Mouse (Mus musculus) cerebellum, adult 9-11 months (tissue): ENCODE results near the gene Gm17268.

ENCODE experiments used
- DNase-seq: peaks from one replicate; pipeline ENCODE4 v3.0.0; 2022

Gm17268 gene

DNA sequence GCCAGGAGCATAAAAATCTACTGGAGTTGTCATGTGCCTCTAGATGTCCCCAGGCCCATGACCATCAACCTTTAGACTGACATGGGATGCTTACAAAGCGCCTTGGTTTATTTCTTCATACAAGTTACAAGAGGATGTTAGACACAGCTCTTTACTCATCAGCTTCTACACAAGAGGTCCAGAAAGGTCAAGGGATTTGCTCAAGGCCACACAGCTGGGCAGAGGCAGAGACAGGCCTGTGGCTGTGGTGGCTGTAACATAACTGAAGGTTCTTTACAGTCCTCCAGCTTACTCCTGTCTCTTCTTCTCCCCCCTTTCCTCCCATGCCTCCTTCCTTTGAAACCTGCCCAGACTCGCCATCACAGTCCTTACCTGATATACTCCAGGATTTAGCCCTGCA, 8.2 kb downstream of the Gm17268 start:
- no peak for DNase-seq

- no peak for DNase-seq
Measured at GRCm38 (mm10) chr11:82023769-82024168, 14.6 kb downstream of the Gm17268 start.

- no peak for DNase-seq
Measured at GRCm38 (mm10) chr11:82022504-82023056, 15.8 kb downstream of the Gm17268 start.

DNA sequence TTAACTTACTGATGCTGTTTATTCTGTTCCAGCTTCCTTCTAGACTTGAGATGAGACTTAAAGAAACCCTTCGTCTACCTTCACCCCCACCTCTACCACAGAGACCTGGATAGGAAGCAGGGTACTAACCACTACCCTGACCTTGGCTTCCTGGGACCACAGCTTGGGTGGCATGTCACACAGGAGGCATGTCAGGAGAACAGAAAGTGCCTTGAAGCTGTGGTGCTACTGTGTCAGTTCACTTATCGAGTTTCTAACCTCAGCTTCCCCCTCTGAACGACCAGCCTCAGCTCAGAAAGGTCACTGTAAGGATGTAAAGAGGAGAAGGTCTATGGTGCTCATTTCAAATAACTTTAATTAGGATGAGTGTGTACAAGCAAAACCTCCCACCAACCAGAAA, 17.0 kb downstream of the Gm17268 start:
- no peak for DNase-seq

DNA sequence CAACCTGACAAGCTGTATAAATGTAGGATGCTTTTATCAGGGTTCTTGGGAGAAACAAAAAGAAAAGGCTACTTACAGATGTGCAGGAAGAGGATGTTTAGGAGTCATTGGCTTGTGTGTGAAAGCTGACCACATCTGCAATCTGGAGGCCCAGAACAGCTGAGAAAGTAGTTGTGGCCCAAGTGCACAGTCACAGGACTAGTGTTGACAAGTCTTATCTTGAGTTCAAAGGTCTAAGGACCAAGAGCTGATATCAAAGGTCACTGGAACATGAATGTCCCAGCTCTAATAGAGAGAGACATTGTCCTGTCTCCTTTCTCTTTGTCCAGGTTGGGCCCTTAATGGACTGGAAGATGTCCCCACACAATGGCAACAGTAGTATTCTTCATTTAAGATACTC, 18.6 kb downstream of the Gm17268 start:
- DNase-seq: no peak

DNA sequence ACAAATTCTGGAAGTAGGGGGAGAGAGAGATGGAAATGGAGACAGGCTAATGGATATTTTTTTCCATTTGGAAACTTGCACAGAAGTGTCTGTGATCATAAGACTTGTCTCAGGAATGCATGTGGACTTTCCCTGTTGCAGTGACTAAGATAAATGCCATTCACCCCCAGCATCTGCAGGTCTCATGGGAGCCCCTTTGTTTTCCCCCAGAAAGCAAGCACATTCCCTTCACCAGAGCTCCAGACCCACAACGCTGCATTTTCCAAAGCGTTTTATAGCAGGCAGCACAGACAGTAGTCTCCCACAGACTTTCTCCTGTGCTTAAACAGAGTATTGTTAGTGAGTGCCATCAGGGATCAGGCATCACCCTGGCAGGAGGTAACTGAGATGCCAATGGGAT, 19.0 kb downstream of the Gm17268 start:
- no peak for DNase-seq

DNA sequence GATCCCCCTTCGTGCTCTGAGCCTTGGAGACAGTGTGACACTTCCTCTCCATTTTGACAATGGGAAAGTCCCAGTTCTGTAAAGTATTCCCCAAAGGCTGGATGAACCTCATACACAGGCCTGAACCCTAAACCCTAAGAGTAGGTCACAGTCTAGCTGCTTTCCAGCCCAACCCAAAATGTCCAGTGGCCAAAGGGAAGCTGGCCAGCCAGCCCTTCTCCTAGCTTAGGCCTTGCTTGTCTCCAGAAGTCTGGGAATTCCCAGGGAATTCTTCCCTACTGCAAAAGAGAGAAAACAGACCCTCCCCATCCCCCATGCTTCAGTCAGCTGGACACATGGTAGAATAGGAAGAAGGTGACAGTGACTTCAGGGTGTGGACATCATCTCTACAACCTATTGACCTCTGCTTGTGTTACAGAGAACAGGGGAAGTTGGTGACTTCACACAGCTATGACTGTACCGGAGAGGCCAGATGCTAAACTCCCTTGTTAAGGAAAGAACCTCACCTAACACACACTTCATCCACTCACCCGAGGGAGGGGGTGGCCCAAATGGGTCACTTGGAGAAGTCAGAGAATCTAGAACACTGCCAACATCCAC, 22.1 kb downstream of the Gm17268 start:
- DNase-seq: no peak

DNA sequence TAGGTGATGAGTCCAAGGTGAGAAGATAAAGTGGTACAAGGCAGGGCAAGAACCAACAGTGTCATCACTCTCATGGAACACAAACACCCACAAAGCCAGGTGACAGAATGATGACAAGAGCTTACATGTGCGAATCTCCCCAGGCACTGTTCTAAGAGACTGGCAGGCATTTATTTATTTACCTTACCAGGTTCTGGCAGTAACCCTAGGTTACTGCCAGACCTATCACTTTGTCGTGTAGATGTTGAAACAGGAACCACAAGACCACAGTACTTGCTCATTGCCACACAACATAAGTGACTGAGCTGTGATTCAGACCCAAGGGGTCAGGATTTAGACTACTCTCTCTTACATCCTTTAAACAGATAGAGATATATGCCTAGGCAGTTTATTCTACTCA, 23.3 kb downstream of the Gm17268 start:
- DNase-seq: no peak

DNA sequence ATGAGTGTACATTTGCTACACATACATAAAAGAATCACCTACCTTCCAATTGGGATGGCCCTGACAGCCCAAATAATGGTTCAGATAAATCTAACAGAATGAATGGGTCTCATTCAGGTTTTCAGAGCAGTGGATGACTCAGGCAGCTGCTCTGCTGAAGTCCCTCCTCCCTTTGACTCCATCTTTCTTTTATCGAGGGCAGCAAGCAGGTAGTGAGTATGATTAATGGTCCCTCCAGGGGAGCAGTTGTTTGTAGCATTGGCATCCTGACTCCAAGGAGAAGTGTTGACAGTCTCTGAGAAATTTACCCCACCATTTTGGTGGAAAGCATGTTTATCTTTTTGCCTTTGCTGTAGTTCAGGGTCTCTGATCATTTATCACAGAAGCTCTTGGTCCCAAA, 24.6 kb downstream of the Gm17268 start:
- no peak for DNase-seq

DNA sequence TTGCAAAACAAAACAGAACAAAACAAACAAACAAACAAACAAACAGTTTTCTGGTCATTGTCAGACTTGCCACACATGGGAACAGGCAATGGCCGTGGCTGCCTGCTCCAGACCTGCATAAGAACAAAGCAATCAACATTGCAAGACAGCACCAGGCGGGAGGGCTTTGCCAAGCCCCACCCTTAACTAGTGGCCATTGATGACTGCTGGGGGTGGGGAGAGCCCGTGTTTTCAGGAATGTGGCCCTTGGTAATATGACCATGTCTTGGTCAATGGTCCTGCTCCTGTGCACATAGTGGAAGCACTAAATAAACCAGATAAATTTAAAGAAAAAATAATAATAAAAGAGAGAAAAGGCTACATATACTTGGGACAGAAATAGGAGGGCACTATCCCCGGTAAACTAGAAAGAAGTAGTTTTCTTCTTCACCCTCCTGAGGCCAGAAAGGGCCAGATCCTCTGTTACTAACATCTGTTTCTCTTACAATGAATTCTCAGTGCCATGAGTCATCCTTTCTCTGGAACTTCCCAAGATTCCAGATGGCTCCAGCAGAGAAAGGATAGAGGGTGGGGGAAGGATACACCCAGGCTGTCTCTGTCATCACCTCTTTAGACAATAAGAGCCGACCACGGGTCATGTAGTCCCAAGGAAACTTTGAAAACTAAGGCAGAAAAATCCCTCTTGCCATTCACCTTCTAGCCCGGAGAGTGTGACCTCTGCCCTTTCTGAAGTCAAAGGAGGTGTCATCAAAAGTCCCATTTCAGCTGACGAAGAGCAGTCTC, 26.8 kb downstream of the Gm17268 start:
- DNase-seq: no peak

GRCm38 (mm10) chr11:82010115-82010514, 28.2 kb downstream of the Gm17268 start:
- DNase-seq: no peak

DNA sequence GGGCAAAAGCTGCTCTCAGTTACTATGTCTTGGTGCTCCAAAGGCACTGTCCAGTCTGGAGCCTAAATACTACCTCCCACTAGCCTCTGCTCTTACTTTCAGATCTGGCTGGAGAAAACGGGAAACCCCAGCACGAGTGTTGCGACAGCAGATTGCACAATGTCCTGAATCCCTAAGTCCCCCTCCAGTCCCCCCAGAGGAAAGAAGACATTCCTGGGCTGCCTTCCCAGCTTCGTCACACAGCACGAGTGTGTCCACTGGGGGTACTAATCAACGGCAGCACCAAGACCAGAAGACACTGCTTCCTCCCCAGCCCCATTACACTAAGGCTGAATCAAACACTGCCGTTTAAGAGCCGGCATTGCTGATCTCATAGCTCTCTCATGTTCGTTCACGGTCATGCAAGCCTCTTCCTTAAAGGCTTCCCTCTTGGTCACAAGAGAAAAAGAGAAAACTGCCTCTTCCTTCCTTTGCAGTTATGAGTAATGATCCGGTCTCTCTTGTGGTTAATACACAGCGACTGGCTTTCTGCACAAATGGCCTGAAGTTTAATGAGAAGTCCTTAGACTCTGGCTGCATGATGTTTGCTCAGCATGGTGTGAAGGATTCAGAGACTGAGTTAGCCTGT, 31.5 kb downstream of the Gm17268 start:
- no peak for DNase-seq

- DNase-seq: no peak
Measured at GRCm38 (mm10) chr11:82004810-82005209, 33.6 kb downstream of the Gm17268 start.

DNA sequence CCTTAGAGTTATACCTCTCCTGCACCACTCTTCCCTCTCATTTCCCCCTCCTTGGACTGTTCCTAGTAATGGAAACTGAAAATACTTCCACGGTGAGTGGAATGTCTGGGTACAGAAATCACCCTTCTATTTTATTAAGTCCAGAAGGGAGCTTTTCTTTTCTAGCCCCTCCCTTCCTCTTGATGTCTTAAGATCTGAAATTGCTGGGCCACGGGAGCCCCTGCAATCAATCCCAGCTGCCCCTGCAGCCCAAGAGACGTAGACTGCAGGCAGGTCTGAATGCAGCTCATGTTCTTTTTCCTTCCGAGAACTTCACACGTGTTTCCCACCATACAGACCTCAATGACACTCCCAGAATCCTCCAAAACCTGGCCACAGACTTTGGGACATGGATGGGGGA, 37.8 kb downstream of the Gm17268 start:
- no peak for DNase-seq

DNA sequence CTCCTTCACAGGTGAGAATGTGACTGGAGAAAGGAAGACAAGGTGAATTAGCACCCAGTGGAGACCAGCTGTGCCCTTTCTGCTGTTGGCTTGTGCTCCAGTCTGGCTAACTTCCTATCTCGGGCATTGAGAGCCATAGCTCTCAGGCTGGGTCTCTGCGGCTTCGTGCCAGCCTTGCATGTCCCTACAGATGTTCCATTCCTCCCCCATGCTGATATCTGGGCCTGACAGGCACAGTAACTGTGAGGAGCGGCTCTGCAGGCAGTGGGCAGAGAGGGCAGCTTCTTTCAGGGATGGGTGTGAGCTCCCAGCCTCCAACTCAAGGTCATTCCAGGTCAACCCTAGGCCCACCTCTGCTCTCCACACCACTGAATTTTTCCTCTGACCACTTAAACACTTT, 38.9 kb downstream of the Gm17268 start:
- DNase-seq: no peak

- DNase-seq: no peak
Measured at GRCm38 (mm10) chr11:81998646-81999045, 39.7 kb downstream of the Gm17268 start.

DNA sequence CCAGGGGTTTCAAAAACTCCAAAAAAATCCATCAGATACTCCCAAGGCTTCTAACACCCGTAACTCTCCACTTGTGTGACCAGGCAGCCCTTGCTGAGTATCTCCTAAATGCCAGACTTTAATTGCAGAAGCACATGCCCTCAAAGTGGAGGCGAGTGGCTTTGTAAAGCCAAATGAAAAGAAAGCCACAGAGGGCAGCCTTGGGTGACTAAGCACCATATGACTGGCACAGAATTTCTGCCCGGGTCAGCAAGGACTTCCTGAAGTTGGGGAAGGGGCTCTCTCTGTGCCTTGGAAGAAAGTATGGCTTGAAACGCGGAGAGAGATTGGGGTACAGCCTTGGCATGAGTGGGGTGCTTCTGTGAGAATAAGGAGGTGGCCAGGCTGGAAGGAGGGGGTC, 41.3 kb downstream of the Gm17268 start:
- no peak for DNase-seq

DNA sequence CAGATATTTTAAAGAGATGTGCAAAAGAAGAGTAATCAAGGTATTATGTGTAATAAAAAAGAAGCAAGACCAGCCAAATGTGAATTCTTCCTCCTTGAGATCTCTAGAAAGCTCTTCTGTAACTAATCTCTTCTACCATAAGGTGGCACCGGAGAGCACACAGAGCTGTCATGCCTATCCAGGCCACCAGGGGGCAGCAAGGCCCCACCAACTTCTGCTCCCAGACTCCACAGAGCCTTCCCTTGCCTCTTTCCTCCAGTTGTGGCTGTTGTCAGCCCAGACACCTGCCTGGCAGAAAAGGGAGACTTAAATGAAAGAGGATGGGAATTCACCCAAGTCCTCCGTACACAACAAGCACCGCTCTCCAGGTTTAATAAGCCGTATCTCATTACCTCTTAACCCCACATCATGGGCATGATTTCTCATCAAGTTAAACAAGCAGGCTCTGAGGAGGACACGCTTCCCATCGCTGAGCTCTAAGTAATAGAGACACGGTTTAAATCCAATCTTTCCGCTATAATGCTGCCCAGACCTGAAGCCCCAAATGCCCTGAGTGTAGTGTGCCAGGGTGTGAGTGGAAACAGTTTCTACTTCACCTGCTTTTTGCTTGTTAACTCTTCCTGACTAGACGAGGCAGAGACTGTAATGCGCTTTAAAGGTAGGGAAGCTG, 42.1 kb downstream of the Gm17268 start:
- peak; percentile 47 for DNase-seq

DNA sequence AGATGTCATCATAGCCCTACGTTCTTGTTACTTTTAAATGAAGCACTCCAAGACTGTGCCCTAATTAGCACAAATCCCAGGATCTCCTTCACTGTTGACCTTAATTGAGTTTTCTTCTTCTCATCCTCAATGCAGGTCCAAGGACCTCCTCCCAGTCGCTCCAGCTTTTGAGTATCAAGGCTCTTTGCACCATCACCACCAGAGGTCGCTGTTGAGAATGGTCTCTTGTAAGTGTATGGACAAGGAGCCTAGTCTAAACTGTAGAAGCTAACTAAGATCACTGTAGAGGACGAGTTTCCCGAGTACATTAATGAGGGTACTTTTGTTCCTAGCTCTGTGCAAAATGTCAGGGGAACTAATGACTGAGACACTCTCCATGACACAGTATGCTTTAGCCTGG, 55.2 kb downstream of the Gm17268 start:
- peak; percentile 19 for DNase-seq

GRCm38 (mm10) chr11:81982191-81982590, 56.2 kb downstream of the Gm17268 start:
- DNase-seq: no peak
